Mouse (Mus musculus) bone marrow, adult 2 months (tissue): ENCODE data around the gene Pxn.

ENCODE experiments used
- CTCF ChIP-seq: fragments of 200-500 bp; IDR thresholded peaks from 2 replicates; pipeline ENCODE4 v1.5.1; 2011; ENCODE audit warnings: low read length, control low read depth; ENCODE audit not compliant: control insufficient read depth, insufficient read depth
- POLR2A ChIP-seq: fragments of 200-500 bp; IDR thresholded peaks from 2 replicates; pipeline ENCODE4 v1.6.1; 2011; ENCODE audit warnings: low read depth, mild to moderate bottlenecking, control low read depth, low read length, borderline replicate concordance; ENCODE audit not compliant: control insufficient read depth

- TF ChIP-seq POLR2A (no peak), CTCF (no peak)
Measured at GRCm38 (mm10) chr5:115498307-115499240, 7.9 kb upstream of the Pxn start.
